Mouse (Mus musculus): ENCODE results near the gene Sh3d21. TPM values are rescaled to one million over a fixed set of nuclear protein-coding genes. Genes with fewer than 3 reads are reported as not detected.

Sh3d21 gene
- total RNA-seq, 2 experiments from 2014 or later = 0.59 to 0.81 TPM

DNA sequence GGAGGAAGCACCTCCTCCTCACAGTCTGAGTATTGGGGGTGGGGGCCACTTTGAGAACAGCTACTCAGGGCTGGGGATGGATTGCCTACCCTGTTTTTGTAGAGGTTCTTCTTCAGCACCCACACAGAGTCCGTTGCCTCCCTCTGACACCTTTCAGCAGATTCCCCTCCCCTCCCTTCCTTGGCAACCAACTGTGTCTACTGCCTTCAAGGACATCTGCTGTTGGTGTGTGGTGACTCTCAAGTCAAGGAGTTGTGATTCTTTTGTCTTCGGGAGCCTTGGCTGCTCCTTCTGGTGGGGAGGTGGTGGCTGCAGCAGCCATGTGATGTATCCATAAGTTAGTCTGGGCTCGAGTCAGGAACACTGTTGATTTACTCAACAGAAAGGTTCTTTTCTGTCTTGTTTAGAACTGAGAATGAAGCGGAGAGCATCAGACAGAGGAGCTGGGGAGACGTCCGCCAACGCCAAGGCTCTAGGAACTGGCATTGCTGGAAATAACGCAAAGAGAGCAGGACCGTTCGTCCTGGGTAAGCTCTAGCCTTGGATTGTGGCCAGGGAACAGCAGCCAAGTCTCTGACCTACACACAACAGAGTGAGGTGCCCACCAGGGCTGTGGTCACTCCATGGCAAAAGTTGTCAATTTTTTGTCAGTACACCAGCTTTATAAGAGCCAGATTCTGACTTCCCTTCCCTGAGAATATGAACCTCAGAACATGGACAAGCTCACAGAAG lies 39.8 kb downstream of the Sh3d21 start:
- no peak overlapping the region for H3K4me3 ChIP-seq
- no peak for TF ChIP-seq CTCF (conservative IDR thresholded peaks at IDR 0.05)
- no peak overlapping the region for H3K27ac ChIP-seq
- DNase-seq (ENCODE audit: low spot score in 2 of 2) = no peak

DNA sequence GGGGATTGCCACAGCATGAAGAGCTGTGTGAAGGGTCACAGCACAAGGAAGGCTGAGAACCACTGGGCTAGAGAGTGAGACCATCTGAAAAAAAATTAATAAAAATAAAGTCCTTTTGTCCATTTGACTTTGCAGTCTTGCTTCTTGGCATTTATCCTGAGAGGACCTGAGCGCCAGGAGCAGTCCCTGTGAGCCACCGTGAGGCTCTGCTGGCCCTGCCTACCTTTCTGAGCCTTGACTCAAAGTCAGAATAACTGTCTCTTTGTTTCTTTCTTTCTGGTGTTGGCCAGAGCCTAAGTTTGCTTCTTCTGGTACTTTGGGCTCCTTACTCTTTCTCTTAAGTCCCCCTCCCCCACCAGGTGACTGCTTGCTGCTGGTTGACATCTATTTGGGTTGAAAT lies 42.8 kb downstream of the Sh3d21 start:
- DNase-seq (ENCODE audit: low spot score in 2 of 2) = no peak
- no peak for TF ChIP-seq CTCF (conservative IDR thresholded peaks at IDR 0.05)
- no peak overlapping the region for H3K4me3 ChIP-seq
- no peak overlapping the region for H3K27ac ChIP-seq

DNA sequence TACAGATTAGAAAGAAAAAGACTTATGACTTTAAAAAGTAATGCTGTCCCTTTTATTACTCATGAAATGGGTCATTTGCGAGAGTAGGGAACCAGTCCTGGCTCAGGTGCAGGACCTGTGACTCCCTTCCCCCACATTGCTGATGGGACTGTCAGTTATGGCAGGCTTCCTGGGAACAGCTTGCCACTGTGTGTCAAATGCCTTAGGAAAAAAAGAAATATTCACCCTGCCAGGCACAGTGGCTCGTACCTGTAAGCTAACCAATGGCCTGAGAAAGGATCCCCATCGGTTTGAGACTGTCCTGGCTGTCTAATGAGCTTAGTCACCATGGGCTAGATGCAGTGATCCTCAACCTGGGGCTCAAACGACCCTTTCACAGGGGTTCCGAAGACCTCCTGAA lies 43.2 kb downstream of the Sh3d21 start:
- no peak for DNase-seq (ENCODE audit: low spot score in 2 of 2)
- H3K4me3 ChIP-seq = no peak overlapping the region
- H3K27ac ChIP-seq = no peak overlapping the region
- no peak for TF ChIP-seq CTCF (conservative IDR thresholded peaks at IDR 0.05)

DNA sequence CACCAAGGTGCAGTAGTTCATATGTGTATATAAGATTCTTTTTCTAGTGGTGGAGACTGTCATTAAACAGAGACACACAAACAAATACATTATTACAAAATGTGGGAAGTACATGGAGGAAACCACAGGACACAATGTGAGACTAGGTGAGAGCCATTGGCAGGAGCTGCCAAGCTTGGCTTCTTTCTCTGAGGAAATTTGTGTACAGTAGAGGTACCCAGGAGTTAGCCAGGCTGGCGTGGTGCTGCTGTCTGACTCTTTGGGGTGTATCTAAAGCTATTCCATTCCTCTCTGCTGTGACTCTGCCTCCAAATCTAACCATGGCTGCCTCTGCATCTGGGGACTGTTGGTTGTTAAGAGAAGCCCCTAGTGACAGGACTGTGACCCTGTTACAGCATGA lies 44.2 kb downstream of the Sh3d21 start:
- Histone ChIP-seq H3K4me3 (no peak overlapping the region), H3K27ac (peak overlapping the region; percentile 56; the same call in 1 of the 2 replicates)
- no peak for DNase-seq (ENCODE audit: low spot score in 2 of 2)
- no peak for TF ChIP-seq CTCF (conservative IDR thresholded peaks at IDR 0.05)

DNA sequence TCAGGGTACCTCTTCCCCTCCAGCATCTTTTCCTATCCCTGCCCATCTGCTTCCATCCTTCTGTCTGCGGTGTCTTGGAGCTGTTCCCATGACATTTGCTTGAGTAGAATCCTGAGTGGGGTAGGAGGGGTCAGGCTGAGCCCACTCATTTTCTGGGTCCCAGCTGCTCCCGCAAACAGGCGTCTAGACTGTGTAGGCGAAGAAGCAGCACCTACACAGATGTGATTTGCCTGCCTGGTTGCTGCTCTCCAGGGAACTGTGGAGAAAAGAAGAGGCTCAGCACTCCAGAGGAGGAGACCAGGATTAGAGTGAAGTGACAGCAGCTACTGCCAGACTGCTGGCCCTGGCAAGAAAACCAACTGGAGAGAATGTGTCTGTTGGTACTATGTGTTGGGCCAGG lies 44.6 kb downstream of the Sh3d21 start:
- H3K4me3 ChIP-seq = no peak overlapping the region
- DNase-seq (ENCODE audit: low spot score in 2 of 2) = peak; percentile 63 to 78
- TF ChIP-seq CTCF (conservative IDR thresholded peaks at IDR 0.05) = no peak
- peak overlapping the region; percentile 56; the same call in 1 of the 2 replicates for H3K27ac ChIP-seq

DNA sequence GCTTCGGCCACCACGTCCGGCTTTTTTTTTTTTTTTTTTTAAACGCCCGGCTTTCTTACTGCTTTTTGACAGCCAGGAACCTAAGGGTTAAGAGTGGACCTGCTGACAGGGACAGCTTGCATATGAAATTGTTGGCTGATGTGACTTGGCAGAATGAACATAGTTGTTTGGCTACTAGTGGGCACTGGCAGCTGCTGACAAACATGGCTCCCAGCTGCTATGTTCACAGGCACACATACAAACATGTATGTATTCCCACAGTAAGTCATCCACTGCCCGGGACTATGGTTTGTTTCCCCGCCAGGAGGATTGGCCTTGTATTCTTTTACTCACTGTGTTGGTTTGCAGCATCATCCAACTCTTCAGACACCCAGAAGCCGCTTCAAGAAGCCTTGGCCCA lies 46.2 kb downstream of the Sh3d21 start:
- Histone ChIP-seq H3K4me3 (no peak overlapping the region), H3K27ac (no peak overlapping the region)
- no peak for TF ChIP-seq CTCF (conservative IDR thresholded peaks at IDR 0.05)
- DNase-seq (ENCODE audit: low spot score in 2 of 2) = no peak

DNA sequence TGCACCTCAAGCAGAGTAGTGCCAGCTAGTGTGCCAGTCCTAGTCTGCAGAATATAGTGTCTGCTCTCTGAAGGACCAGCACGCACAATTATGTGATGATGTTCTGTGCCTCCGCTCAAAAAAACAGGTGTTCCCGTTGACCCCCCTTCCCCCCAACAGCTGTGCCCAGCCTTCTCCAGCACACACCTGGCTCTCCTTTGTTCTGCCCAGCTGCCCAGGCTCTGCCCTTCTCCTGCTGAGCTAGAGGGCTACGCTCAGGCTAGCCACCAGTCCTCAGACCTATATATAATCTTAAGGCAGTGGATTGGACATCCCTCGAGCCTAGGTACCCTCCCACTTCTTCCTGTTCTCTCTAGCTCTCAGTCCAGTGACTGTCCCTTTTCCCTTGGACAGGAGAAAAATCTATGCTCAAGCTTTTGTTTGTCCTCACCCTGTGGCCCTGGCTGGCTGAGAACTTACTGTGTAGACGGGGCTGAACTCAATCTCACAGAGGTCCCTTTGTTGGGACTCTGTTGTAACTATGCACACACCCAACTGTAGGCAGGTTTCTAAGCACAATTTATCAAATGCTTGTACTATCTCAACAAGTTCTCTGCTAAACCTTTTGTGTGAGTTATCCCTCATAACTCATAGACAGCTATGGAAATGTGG lies 47.3 kb downstream of the Sh3d21 start:
- Histone ChIP-seq H3K27ac (no peak overlapping the region), H3K4me3 (no peak overlapping the region)
- TF ChIP-seq CTCF (conservative IDR thresholded peaks at IDR 0.05) = no peak
- DNase-seq (ENCODE audit: low spot score in 2 of 2) = no peak

DNA sequence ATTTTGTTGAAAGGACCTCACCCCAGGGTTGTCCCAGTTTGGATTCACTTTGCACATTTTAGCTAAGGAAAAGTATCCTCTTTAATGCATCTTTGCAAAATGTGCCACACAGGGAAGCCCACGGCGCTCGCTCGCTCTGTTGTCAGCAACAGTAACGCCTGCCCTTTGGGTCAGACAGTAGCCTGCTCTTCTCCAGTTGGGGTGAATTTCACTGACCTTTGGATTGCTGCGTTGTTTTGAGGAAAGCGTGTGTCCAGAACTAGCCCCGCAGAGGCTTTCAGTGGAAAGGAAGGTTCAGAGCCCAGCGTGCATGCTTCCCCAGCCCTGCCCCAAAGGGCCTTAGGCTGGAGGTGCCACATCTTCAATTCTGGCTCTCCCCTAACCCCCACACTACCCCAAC lies 47.9 kb downstream of the Sh3d21 start:
- no peak for TF ChIP-seq CTCF (conservative IDR thresholded peaks at IDR 0.05)
- no peak for DNase-seq (ENCODE audit: low spot score in 2 of 2)
- no peak overlapping the region for H3K4me3 ChIP-seq
- H3K27ac ChIP-seq = no peak overlapping the region

DNA sequence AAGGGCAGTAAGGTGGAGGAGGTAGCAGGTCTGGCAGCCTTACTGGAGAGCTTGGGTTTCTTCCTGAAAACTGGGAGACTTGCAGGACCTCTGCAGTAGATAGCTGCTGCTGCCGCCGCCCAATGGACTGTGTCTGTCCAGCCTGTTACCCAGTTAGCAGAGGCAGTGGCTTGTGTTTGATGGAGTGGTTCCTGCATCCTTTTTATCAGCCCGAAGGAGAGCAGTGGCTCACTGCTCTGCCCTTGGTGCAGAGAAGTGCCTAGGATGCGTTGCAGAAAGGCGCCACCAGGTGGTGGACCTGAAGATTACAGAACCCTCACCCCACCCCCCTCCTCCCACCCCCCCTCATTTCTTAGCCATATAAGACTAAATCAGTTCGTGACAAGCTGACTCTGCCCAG lies 49.3 kb downstream of the Sh3d21 start:
- DNase-seq (ENCODE audit: low spot score in 2 of 2) = peak in 1 of 2 experiments; percentile 66
- Histone ChIP-seq H3K27ac (peak overlapping the region; percentile 92; the same call in 1 of the 2 replicates), H3K4me3 (no peak overlapping the region)
- TF ChIP-seq CTCF (conservative IDR thresholded peaks at IDR 0.05) = peak; percentile 86

DNA sequence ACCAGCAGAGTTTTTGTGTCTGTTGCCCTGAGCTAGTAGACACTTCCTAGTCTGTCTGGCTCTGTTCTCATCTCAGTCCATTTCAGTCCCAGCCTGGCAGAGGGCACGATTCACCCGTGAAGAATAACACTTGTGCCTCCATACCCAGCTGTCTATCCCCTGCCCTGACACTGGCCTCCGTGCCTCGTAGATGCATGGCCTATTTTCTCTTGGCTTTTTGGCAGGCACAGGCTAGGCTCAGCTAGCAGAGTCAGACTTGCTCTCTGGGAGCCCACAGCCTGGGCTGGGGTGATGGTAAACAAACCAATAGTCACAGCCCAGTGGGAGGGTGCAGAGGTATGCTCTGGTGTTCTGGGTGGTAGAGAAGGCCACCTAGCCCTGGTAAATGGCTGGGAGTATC lies 50.0 kb downstream of the Sh3d21 start:
- peak overlapping the region; percentile 92 for H3K27ac ChIP-seq
- TF ChIP-seq CTCF (conservative IDR thresholded peaks at IDR 0.05) = no peak
- no peak overlapping the region for H3K4me3 ChIP-seq
- DNase-seq (ENCODE audit: low spot score in 2 of 2) = no peak

DNA sequence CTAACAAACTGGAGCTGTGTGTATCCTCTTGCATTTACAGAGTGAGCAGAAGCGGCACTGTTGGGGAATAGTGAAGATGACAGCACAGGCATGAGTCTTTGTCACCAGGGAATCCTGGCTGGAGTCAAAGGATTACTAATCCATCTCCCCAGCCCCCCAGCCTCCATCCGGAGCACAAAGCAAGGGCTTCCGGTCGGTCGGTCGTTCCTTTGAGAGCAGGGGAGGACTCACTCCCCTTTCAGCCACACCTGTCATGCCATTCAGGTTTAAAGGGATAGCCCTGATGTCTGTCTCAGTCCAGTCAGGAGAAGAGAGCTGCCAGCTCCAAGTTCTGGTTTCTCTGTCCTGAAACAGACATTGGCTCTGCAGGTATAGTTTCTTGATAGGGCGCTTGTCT lies 52.1 kb downstream of the Sh3d21 start:
- H3K4me3 ChIP-seq = peak overlapping the region; percentile 30
- no peak for DNase-seq (ENCODE audit: low spot score in 2 of 2)
- no peak for TF ChIP-seq CTCF (conservative IDR thresholded peaks at IDR 0.05)
- H3K27ac ChIP-seq = peak overlapping the region; percentile 92

DNA sequence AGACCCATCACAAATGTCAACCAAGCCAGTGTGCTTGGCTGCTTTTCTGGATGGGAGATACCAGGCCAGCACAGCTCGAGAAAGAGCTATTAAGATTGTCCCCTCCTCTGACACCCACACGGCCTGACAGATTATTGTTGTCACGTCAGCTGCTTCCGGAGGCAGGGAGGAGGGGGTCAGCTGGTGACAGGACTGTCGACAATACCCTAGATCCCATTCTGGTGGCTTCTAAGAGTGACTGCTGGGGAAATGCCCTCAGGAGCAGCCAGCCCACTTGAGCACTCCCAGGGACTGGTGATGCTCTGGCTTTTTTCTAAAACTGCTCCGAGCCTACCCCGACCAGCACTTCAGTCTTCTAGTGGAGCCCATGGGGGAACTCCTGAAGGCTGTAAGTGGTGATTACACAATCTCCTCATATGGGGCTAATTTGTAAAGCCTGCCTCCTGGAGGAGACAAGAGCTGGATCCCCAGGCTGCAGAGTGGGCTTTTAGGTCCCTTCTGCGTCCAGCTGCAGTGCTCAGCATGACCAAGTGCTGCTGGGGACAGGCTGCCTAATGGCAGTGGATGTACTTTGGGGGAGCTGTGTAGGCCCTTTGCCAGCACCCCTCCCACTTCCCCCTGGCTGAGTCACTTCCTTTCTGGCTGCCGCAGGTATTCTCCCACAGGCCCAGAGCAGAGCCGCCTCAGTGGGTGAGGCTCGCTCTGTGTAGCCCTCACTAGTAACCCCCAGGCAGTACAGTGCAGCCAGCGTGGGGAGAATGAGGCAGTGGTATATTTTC lies 52.7 kb downstream of the Sh3d21 start:
- H3K4me3 ChIP-seq = peak overlapping the region; percentile 30
- TF ChIP-seq CTCF (conservative IDR thresholded peaks at IDR 0.05) = peak; percentile 57
- H3K27ac ChIP-seq = peak overlapping the region; percentile 92
- peak; percentile 75 to 78 for DNase-seq (ENCODE audit: low spot score in 2 of 2)

Data from layer of hippocampus, adult 2 months (tissue).